Mouse (Mus musculus) limb, embryonic 14.5 days (tissue): Measurements from ENCODE around the gene Zfp260. TPM values are rescaled to one million over a fixed set of nuclear protein-coding genes. Genes with fewer than 3 reads are reported as not detected.
A peak's percentile ranks its signal among the peaks of the same experiment; 100 is the strongest.

Source experiments
- ATAC-seq: fragments of 200-750 bp; cut with Nextera tagmentation; 2 replicates; pipeline ENCODE4 v1.8.0; 2017; ENCODE audit warnings: low read depth, moderate number of reproducible peaks, moderate TSS enrichment; ENCODE audit not compliant: low FRiP score
- DNase-seq: peaks from one replicate; pipeline ENCODE4 v3.0.0-alpha.2; 2015; ENCODE audit warnings: low spot score
- H3K27ac ChIP-seq: fragments of 300-500 bp; sonication (generic); replicated peaks from 2 replicates; pipeline ENCODE4 v1.5.1; 2014; ENCODE audit warnings: low read depth, mild to moderate bottlenecking, low read length, moderate library complexity, mixed read lengths
- H3K27me3 ChIP-seq: fragments of 300-500 bp; sonication (generic); 2 replicates; pipeline ENCODE4 v1.6.1; 2014; ENCODE audit warnings: low read length, mixed read lengths; ENCODE audit not compliant: control insufficient read depth, insufficient read depth
- H3K36me3 ChIP-seq: fragments of 300-500 bp; sonication (generic); 2 replicates; pipeline ENCODE4 v1.6.1; 2014; ENCODE audit warnings: mild to moderate bottlenecking, low read length, moderate library complexity, mixed read lengths; ENCODE audit not compliant: control insufficient read depth, insufficient read depth
- H3K4me1 ChIP-seq: fragments of 300-500 bp; sonication (generic); 2 replicates; pipeline ENCODE4 v1.6.1; 2014; ENCODE audit warnings: antibody characterized with exemption, low read length, mixed read lengths; ENCODE audit not compliant: control insufficient read depth, insufficient read depth
- H3K4me2 ChIP-seq: fragments of 300-500 bp; sonication (generic); replicated peaks from 2 replicates; pipeline ENCODE4 v1.6.1; 2014; ENCODE audit warnings: low read depth, mild to moderate bottlenecking, low read length, moderate library complexity; ENCODE audit not compliant: severe bottlenecking
- H3K4me3 ChIP-seq: fragments of 300-500 bp; sonication (generic); replicated peaks from 2 replicates; pipeline ENCODE4 v1.5.1; 2014; ENCODE audit warnings: low read length
- H3K9ac ChIP-seq: fragments of 300-500 bp; sonication (generic); 2 replicates; pipeline ENCODE4 v1.6.1; 2014; ENCODE audit warnings: mild to moderate bottlenecking, low read depth, low read length, moderate library complexity; ENCODE audit not compliant: severe bottlenecking
- H3K9me3 ChIP-seq: fragments of 300-500 bp; sonication (generic); 2 replicates; pipeline ENCODE4 v1.6.1; 2016; ENCODE audit warnings: low read length; ENCODE audit not compliant: control insufficient read depth
- POLR2A ChIP-seq: fragments of 200-500 bp; IDR thresholded peaks from 2 replicates; pipeline ENCODE4 v1.8.0; 2012; ENCODE audit warnings: inconsistent platforms, mild to moderate bottlenecking, moderate library complexity, borderline replicate concordance; ENCODE audit not compliant: insufficient read depth, insufficient read length; ENCODE audit errors: extremely low read depth
- WGBS: fragments of 180-500 bp; shearing (Covaris S2); extraction: QIAGEN DNeasy Blood & Tissue Kit; methylation state at CpG from one replicate; pipeline ENCODE4 v1.1.7; 2014; 5-methylcytosine and 5-hydroxymethylcytosine counted together
- polyA plus RNA-seq, 2 experiments: library from polyadenylated mRNA; depleted of rRNA in 1 of 2; stranded (reverse) in 1 of 2; unstranded in 1 of 2; fragments of >200 nt; fragmentation: Nextera tagmentation in 1 of 2; extraction: Ambion mirVana in 1 of 2; gene quantifications; 2 replicates each; pipeline versions ENCODE4 v1.2.1 to v1.2.3; 2012 to 2014

The Zfp260 gene
- polyA plus RNA-seq, 2 experiments = 63.7 to 140 TPM

DNA sequence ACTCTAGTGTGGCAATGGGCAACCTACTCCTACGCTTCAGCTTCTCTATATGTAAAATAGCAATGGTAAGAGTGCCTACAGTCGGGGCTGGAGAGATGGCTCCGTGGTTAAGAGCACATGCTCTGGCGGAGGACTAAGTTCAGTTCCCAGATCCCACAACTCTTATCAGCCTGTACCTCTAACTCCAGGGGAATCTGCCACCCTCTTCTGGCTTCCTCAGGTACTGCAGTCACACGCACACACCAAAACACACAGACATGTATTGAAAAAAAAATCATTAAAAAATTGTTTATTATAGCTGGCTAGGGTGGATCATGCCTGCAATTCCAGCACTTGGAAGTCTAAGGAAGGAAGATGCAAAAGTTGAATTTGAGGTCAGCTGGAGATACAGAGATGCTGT lies 32.1 kb upstream of the Zfp260 start:
- 89% methylated on average over 5 of the region's 5 CpGs for WGBS
- Histone ChIP-seq H3K4me1 (no peaks in the 10 kb centered on the region), H3K27ac (no peak overlapping the region), H3K36me3 (peaks cover 59% of the 10 kb centered on the region), H3K9ac (no peak overlapping the region), H3K27me3 (no peaks in the 10 kb centered on the region), H3K4me3 (no peak overlapping the region), H3K4me2 (no peak overlapping the region), H3K9me3 (no peaks in the 10 kb centered on the region)
- no peak for TF ChIP-seq POLR2A
- no peak for DNase-seq
- ATAC-seq = no peak

DNA sequence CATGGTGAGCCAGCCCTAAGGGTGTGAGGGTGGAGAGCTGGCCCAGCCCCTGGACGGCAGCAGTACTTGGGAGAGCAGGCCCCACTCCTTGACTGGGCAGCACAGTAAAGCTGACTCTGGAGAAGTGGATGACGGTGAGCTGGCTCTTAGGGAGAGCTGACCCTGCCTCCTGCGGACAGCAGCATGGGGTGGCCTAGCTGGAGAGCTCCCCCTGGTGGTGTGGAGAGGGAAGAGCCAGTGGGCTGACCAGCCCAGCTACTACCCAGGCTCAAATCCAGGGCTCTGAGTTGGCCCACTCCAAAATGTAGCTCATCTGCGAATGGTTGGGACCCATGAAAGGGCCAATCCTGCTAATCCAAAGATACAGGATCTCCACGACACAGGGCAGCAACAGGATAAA lies 30.0 kb upstream of the Zfp260 start:
- Histone ChIP-seq H3K27me3 (no peaks in the 10 kb centered on the region), H3K36me3 (peaks cover 48% of the 10 kb centered on the region), H3K4me1 (no peaks in the 10 kb centered on the region), H3K27ac (no peak overlapping the region), H3K4me2 (no peak overlapping the region), H3K9me3 (no peaks in the 10 kb centered on the region), H3K4me3 (no peak overlapping the region), H3K9ac (no peak overlapping the region)
- ATAC-seq = no peak
- TF ChIP-seq POLR2A = no peak
- WGBS = 87% methylated on average over 5 of the region's 5 CpGs
- DNase-seq = no peak

DNA sequence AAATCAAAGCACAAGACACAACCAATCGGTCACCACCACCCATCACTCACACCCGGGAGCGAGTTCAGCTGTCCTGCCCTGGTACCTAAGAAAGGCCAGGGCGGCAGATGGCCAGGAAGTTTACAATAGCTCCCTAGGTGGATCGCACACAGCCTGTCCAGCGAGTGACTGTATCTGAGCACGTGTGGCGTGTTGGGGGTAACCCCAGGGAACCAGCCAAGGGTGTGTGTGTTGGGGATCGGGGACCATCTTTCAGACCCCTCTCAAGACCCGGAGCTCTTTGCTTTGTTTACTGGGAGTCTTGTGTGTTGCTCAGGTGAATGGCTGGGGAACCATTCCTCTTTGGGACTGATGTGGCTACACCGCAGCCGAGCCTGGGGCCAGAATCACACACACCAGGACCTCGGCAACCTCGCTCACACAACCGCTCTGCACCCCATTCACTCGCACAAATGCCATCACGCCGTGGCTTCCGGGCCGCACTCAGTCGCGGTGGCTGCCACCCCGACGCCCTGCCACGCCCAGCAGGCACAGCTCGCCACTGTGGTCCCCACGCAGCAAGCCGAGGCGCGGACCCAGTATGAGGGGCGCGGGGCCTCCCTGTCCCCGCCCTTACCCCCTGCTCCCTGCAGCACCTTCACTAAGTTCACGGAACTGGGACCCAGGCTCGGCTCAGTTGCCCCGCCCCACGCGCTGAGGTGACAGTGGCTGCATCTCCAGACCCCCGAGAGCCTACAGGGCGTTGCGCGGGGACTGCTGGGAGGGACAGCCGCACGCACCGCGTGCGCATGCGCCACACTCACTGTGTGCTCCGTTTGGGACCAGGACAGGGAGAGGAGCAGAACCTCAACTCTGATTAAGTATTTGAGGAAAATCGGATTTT lies 22.2 kb upstream of the Zfp260 start, which contains the start of gene Zfp82:
Zfp82 (minus strand) TSS at position 755 of the 883 bp plus-strand sequence.
- peak within 1 kb of the TSS; percentile 76 for H3K4me3 ChIP-seq
- under 1% methylated on average over 50 of the region's 50 CpGs for WGBS

DNA sequence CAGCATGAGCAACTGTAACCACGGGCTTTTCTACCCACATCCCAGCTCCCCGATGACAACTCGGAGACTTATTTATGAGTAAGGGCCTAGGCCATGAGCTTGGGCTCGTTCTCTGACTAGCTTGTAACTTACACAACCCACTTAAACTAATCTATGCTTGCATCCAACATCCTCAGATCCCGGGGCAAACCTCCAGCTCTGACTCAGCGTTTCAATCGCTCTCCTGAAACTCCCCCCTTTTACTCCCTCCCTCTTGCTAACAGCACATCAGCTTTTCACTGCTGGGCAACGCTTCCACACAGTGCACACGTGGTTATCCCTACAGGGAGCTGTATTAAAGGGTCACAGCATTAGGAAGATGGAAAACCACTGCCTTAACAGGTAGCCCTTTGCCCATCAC lies 8.1 kb upstream of the Zfp260 start:
- ATAC-seq (no peak), DNase-seq (no peak)
- TF ChIP-seq POLR2A = no peak
- no peak overlapping the region for H3K4me2 ChIP-seq
- peaks cover 12% of the 10 kb centered on the region; the same call in 1 of the 2 replicates for H3K4me1 ChIP-seq
- no peak overlapping the region for H3K9ac ChIP-seq
- WGBS = 88% methylated on average over 9 of the region's 9 CpGs
- H3K27ac ChIP-seq = no peak overlapping the region
- no peak overlapping the region for H3K4me3 ChIP-seq
- no peaks in the 10 kb centered on the region for H3K27me3 ChIP-seq
- H3K9me3 ChIP-seq = no peaks in the 10 kb centered on the region
- peaks cover 37% of the 10 kb centered on the region for H3K36me3 ChIP-seq

More for the DNA sequence above, 22.2 kb upstream of the Zfp260 start, which contains the start of gene Zfp82:
- Histone ChIP-seq H3K27ac (peak within 1 kb of the TSS; percentile 63; the same call in 1 of the 2 replicates), H3K4me2 (peak within 1 kb of the TSS; percentile 89), H3K27me3 (no peaks in the 10 kb centered on the region), H3K4me1 (no peaks in the 10 kb centered on the region), H3K9me3 (no peaks in the 10 kb centered on the region), H3K36me3 (peaks cover 13% of the 10 kb centered on the region; the same call in 1 of the 2 replicates), H3K9ac (peak within 1 kb of the TSS; percentile 76)
- ATAC-seq = peak; percentile 89
- DNase-seq = peak; percentile 86
- 0 out of 2 replicates have a peak, but pooled peaks have one; percentile 26 for TF ChIP-seq POLR2A

DNA sequence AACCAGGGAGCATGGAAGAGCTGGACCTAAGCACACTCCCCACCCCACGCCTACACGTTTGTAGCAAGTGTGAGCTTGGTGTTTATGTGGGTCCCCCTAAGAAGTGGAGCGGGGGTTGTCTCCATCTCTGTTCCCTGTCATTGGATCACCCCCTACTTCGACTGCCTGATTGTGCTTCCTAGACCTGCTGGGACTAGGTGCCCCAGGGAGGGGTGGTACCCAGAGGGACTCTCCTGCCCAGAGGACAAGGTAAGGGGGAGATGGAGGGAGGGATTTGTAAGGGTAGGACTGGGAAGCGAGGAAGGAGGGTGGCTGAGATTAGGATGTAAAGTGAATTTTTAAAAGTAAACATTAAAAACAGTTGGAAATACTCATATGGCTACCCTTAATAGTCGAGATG lies 5.2 kb upstream of the Zfp260 start:
- DNase-seq = no peak
- H3K27ac ChIP-seq = no peak overlapping the region
- no peak for ATAC-seq
- H3K4me1 ChIP-seq = peaks cover 16% of the 10 kb centered on the region; the same call in 1 of the 2 replicates
- peak overlapping the region; percentile 75 for H3K9ac ChIP-seq
- H3K9me3 ChIP-seq = no peaks in the 10 kb centered on the region
- TF ChIP-seq POLR2A = no peak
- no peaks in the 10 kb centered on the region for H3K27me3 ChIP-seq
- peak overlapping the region; percentile 80 for H3K4me2 ChIP-seq
- peak overlapping the region; percentile 66 for H3K4me3 ChIP-seq
- WGBS = 9% methylated on average over 6 of the region's 6 CpGs
- H3K36me3 ChIP-seq = peaks cover 24% of the 10 kb centered on the region
